Comparison of ENCODE assay signal across 25 mouse cellular contexts in genomic region chr5:64736985-64737384, GRCm38 (mm10).
"Had no signal": no experiment of that assay in that cellular context is flagged by ENCODE, and none has a peak within 500 bp of the region (broad histone marks: within the 10 kb centered on the region; RNA-seq: fewer than 3 reads in every experiment).

No protein-coding gene starts in this region.

- ATAC-seq: inflammation-experienced regulatory T-cells, adult 6 months; intestine, embryonic 15.5 days; intestine, postnatal 0 days; liver, embryonic 12.5 days had no signal

- H3K36me3 ChIP-seq: heart, embryonic 10.5 days; heart, embryonic 12.5 days; hindbrain, embryonic 13.5 days; hindbrain, embryonic 15.5 days; intestine, embryonic 15.5 days; kidney, embryonic 15.5 days; limb, embryonic 13.5 days; limb, embryonic 15.5 days; liver, embryonic 12.5 days had no signal

- DNase-seq: gastrocnemius, adult 2 months; gastrocnemius, postnatal 10 days; gastrocnemius, postnatal 25 days; heart, adult 18-20 months; heart, postnatal 10 days; heart, postnatal 4 days; kidney, adult 2 months; kidney, adult 9 months; kidney, postnatal 14 days; kidney, postnatal 36 days; layer of hippocampus, adult 9-11 months; layer of hippocampus, postnatal 36 days; left cerebral cortex, postnatal 4 days had no signal

- H3K4me2 ChIP-seq: heart, embryonic 12.5 days; hindbrain, embryonic 13.5 days; hindbrain, embryonic 15.5 days; intestine, embryonic 15.5 days; kidney, embryonic 15.5 days; limb, embryonic 15.5 days; liver, embryonic 12.5 days had no signal

- H3K4me3 ChIP-seq: gastrocnemius, adult 2 months; heart, embryonic 10.5 days; heart, embryonic 12.5 days; hindbrain, embryonic 13.5 days; hindbrain, embryonic 15.5 days; intestine, embryonic 15.5 days; kidney, embryonic 15.5 days; limb, embryonic 13.5 days; limb, embryonic 15.5 days; liver, embryonic 12.5 days had no signal

- H3K27me3 ChIP-seq: heart, embryonic 12.5 days; hindbrain, embryonic 13.5 days; hindbrain, embryonic 15.5 days; intestine, embryonic 15.5 days; kidney, embryonic 15.5 days; limb, embryonic 13.5 days; limb, embryonic 15.5 days had no signal

- H3K9ac ChIP-seq: heart, embryonic 12.5 days; hindbrain, embryonic 13.5 days; hindbrain, embryonic 15.5 days; intestine, embryonic 15.5 days; kidney, embryonic 15.5 days; limb, embryonic 13.5 days; limb, embryonic 15.5 days; liver, embryonic 12.5 days; liver, embryonic 14.5 days had no signal

- H3K27ac ChIP-seq: gastrocnemius, adult 2 months; hindbrain, embryonic 13.5 days; hindbrain, embryonic 15.5 days; intestine, embryonic 15.5 days; liver, embryonic 12.5 days; liver, embryonic 14.5 days had no signal

- H3K9me3 ChIP-seq: heart, embryonic 10.5 days; heart, embryonic 12.5 days; hindbrain, embryonic 13.5 days; hindbrain, embryonic 15.5 days; intestine, embryonic 15.5 days; kidney, embryonic 15.5 days; limb, embryonic 13.5 days; limb, embryonic 15.5 days; liver, embryonic 12.5 days had no signal
